ENCODE assay signal across 17 mouse cellular contexts in genomic region chr17:14647996-14648640, GRCm38 (mm10). TPM values are rescaled to one million over a fixed set of nuclear protein-coding genes. Genes with fewer than 3 reads are reported as not detected.
A peak's percentile ranks its signal among the peaks of the same experiment; 100 is the strongest.
DNase-seq lines count a peak whose midpoint lies in the region; ATAC-seq lines count a peak whose summit lies in the region.
"Had no signal": no experiment of that assay in that cellular context is flagged by ENCODE, and none has a peak within 500 bp of the region (broad histone marks: within the 10 kb centered on the region; RNA-seq: fewer than 3 reads in every experiment).

No protein-coding gene starts in this region.

- whole genome bisulfite sequencing in kidney, embryonic 16.5 days: 65% methylated on average over 4 of the region's 4 CpGs
- 71% methylated on average over 4 of the region's 4 CpGs for WGBS in midbrain, embryonic 16.5 days

- no peak overlapping the region for H3K4me3 ChIP-seq in kidney, embryonic 16.5 days (ENCODE audit: low read length)
- H3K4me3 ChIP-seq in midbrain, embryonic 16.5 days (ENCODE audit: low read depth, low read length): no peak overlapping the region
- H3K4me3 ChIP-seq: gastrocnemius, adult 2 months; midbrain, embryonic 12.5 days; neural tube, embryonic 12.5 days had no signal

- ATAC-seq in kidney, embryonic 16.5 days (ENCODE audit: low FRiP score, low TSS enrichment): no peak
- ATAC-seq in midbrain, embryonic 16.5 days: no peak

- peak overlapping the region; percentile 54; the same call in 1 of the 2 replicates for H3K27ac ChIP-seq in kidney, embryonic 16.5 days (ENCODE audit: low read length)
- H3K27ac ChIP-seq in midbrain, embryonic 16.5 days (ENCODE audit: low read length): no peak overlapping the region
- H3K27ac ChIP-seq: gastrocnemius, adult 2 months; liver, embryonic 14.5 days; midbrain, embryonic 12.5 days; neural tube, embryonic 12.5 days had no signal

- intact Hi-C loops in left cerebral cortex, postnatal 25 days (cut with DNase I): no loop called here

- H3K9me3 ChIP-seq in kidney, embryonic 16.5 days (ENCODE audit: low read length): no peaks in the 10 kb centered on the region
- H3K9me3 ChIP-seq in midbrain, embryonic 16.5 days (replicated peaks; ENCODE audit: control insufficient read depth, low read length, poor library complexity, severe bottlenecking): no peaks in the 10 kb centered on the region
- H3K9me3 ChIP-seq: midbrain, embryonic 12.5 days; neural tube, embryonic 12.5 days had no signal

- no peak overlapping the region for H3K9ac ChIP-seq in kidney, embryonic 16.5 days (replicated peaks; ENCODE audit: low read length)
- H3K9ac ChIP-seq in midbrain, embryonic 16.5 days (ENCODE audit: low read depth, low read length): no peak overlapping the region
- H3K9ac ChIP-seq: liver, embryonic 14.5 days; midbrain, embryonic 12.5 days; neural tube, embryonic 12.5 days had no signal

- no peaks in the 10 kb centered on the region for H3K36me3 ChIP-seq in kidney, embryonic 16.5 days (ENCODE audit: insufficient read depth, low read length)
- H3K36me3 ChIP-seq in midbrain, embryonic 16.5 days (ENCODE audit: control insufficient read depth, insufficient read depth, low read length): no peaks in the 10 kb centered on the region
- H3K36me3 ChIP-seq: midbrain, embryonic 12.5 days; neural tube, embryonic 12.5 days had no signal

- H3K4me1 ChIP-seq in kidney, embryonic 16.5 days (ENCODE audit: insufficient read depth, low read length): no peaks in the 10 kb centered on the region; the same call in 1 of the 2 replicates
- H3K4me1 ChIP-seq in midbrain, embryonic 16.5 days (ENCODE audit: control insufficient read depth, insufficient read depth, low read length): 0 out of 2 replicates have a peak, but pooled peaks cover 2% of the 10 kb centered on the region
- H3K4me1 ChIP-seq: midbrain, embryonic 12.5 days; neural tube, embryonic 12.5 days had no signal

- H3K27me3 ChIP-seq in kidney, embryonic 16.5 days (ENCODE audit: insufficient read depth, low read length): no peaks in the 10 kb centered on the region
- no peaks in the 10 kb centered on the region for H3K27me3 ChIP-seq in midbrain, embryonic 16.5 days (ENCODE audit: control insufficient read depth, insufficient read depth, low read depth, low read length)
- H3K27me3 ChIP-seq: midbrain, embryonic 12.5 days; neural tube, embryonic 12.5 days had no signal

- DNase-seq in cerebellum, adult 9-10 months: peak; percentile 12
- DNase-seq in cerebellum, adult 18-20 months: no peak
- no peak for DNase-seq in kidney, postnatal 25 days
- DNase-seq in brain, adult 2 months (ENCODE audit: low read depth, low spot score): peak; percentile 72
- DNase-seq in left cerebral cortex, postnatal 25 days (ENCODE audit: low spot score in 2 of 2): peak; percentile 19 to 63
- no peak for DNase-seq in lung, postnatal 36 days
- DNase-seq: B cell, adult 2 months; gastrocnemius, adult 2 months; kidney, adult 9 months; layer of hippocampus, postnatal 36 days; thymus, postnatal 4 days had no signal

- H3K4me2 ChIP-seq in kidney, embryonic 16.5 days (replicated peaks; ENCODE audit: low read depth, low read length): no peak overlapping the region
- no peak overlapping the region for H3K4me2 ChIP-seq in midbrain, embryonic 16.5 days (ENCODE audit: low read length)
- H3K4me2 ChIP-seq: heart, embryonic 11.5 days; midbrain, embryonic 12.5 days; neural tube, embryonic 12.5 days had no signal

RNA-seq across cellular contexts. Expression of gene Thbs2, which starts 45.9 kb away (rescaled TPM):
- polyA plus RNA-seq in kidney, embryonic 16.5 days (2015; fragmentation: Nextera tagmentation; extraction: Ambion mirVana): 33.8 and 37.7 TPM in 2 replicates
- total RNA-seq in left cerebral cortex, postnatal 25 days (2021): 1 to 10 TPM; 4.6 to 5.0 TPM
- polyA plus RNA-seq in midbrain, embryonic 16.5 days (2015; fragmentation: Nextera tagmentation; extraction: Ambion mirVana): 2.4 and 3.1 TPM in 2 replicates

Comparison
In these comparisons a context has a peak if more than half of its experiments do, and no peak if none do; other contexts are left out.
1. DNase-seq: peak in cerebellum, adult 9-10 months (single experiment), brain, adult 2 months (single experiment) and left cerebral cortex, postnatal 25 days (2 of 2); none in cerebellum, adult 18-20 months (0 of 2), kidney, postnatal 25 days (0 of 2) and lung, postnatal 36 days (single experiment).